Mouse (Mus musculus) limb, embryonic 11.5 days (tissue): ENCODE data around the gene Wbp2. TPM values are rescaled to one million over a fixed set of nuclear protein-coding genes. Genes with fewer than 3 reads are reported as not detected.

Experiments used
- ATAC-seq: fragments of 200-750 bp; cut with Nextera tagmentation; 2 replicates; pipeline ENCODE4 v1.8.0; 2017; ENCODE audit warnings: low read depth; ENCODE audit not compliant: insufficient number of reproducible peaks, low FRiP score, low TSS enrichment
- DNase-seq: peaks from one replicate; pipeline ENCODE4 v3.0.0-alpha.2; 2015; ENCODE audit warnings: low spot score
- H3K27ac ChIP-seq: fragments of 300-500 bp; sonication (generic); replicated peaks from 2 replicates; pipeline ENCODE4 v1.5.1; 2014; ENCODE audit warnings: low read depth, mild to moderate bottlenecking, low read length
- H3K27me3 ChIP-seq: fragments of 300-500 bp; sonication (generic); 2 replicates; pipeline ENCODE4 v1.6.1; 2014; ENCODE audit warnings: mild to moderate bottlenecking, low read length, mixed read lengths; ENCODE audit not compliant: control insufficient read depth, insufficient read depth
- H3K36me3 ChIP-seq: fragments of 300-500 bp; sonication (generic); 2 replicates; pipeline ENCODE4 v1.6.1; 2014; ENCODE audit warnings: mild to moderate bottlenecking, low read length, moderate library complexity, mixed read lengths; ENCODE audit not compliant: control insufficient read depth, insufficient read depth
- H3K4me1 ChIP-seq: fragments of 300-500 bp; sonication (generic); 2 replicates; pipeline ENCODE4 v1.6.1; 2014; ENCODE audit warnings: low read length, mixed read lengths; ENCODE audit not compliant: control insufficient read depth, insufficient read depth
- H3K4me2 ChIP-seq: fragments of 300-500 bp; sonication (generic); 2 replicates; pipeline ENCODE4 v1.6.1; 2014; ENCODE audit warnings: low read depth, mild to moderate bottlenecking, moderate library complexity; ENCODE audit not compliant: severe bottlenecking
- H3K4me3 ChIP-seq: fragments of 300-500 bp; sonication (generic); 2 replicates; pipeline ENCODE4 v1.5.1; 2014; ENCODE audit warnings: low read depth, low read length
- H3K9ac ChIP-seq: fragments of 300-500 bp; sonication (generic); 2 replicates; pipeline ENCODE4 v1.6.1; 2014; ENCODE audit warnings: mild to moderate bottlenecking, low read length
- H3K9me3 ChIP-seq: fragments of 300-500 bp; sonication (generic); 2 replicates; pipeline ENCODE4 v1.6.1; 2016; ENCODE audit warnings: low read length; ENCODE audit not compliant: control insufficient read depth
- WGBS: fragments of 180-500 bp; shearing (Covaris S2); extraction: QIAGEN DNeasy Blood & Tissue Kit; methylation state at CpG from one replicate; pipeline ENCODE4 v1.1.7; 2014; 5-methylcytosine and 5-hydroxymethylcytosine counted together
- polyA plus RNA-seq: library from polyadenylated mRNA; unstranded; fragments of >200 nt; fragmentation: Nextera tagmentation; extraction: Ambion mirVana; gene quantifications from 2 replicates; pipeline ENCODE4 v1.2.1, GENCODE M21; 2014

The Wbp2 gene
- polyA plus RNA-seq, 1 experiment from 2014 or later = 49.3 TPM

GRCm38 (mm10) chr11:116078221-116078620, 8.6 kb downstream of the Wbp2 start:
- peak; percentile 63 for DNase-seq
- no peak overlapping the region for H3K9ac ChIP-seq
- no peak overlapping the region; the same call in 1 of the 2 replicates for H3K27ac ChIP-seq
- H3K4me1 ChIP-seq = peaks cover 16% of the 10 kb centered on the region
- peak overlapping the region; percentile 53 for H3K4me2 ChIP-seq
- no peak for ATAC-seq
- H3K4me3 ChIP-seq = 0 out of 2 replicates have a peak overlapping the region, but pooled peaks have one; percentile 10
- WGBS = 10% methylated on average over 16 of the region's 16 CpGs
- peaks cover 14% of the 10 kb centered on the region for H3K36me3 ChIP-seq
- no peaks in the 10 kb centered on the region for H3K27me3 ChIP-seq
- H3K9me3 ChIP-seq = no peaks in the 10 kb centered on the region

- 0 out of 2 replicates have a peak within 1 kb of the TSS, but pooled peaks have one; percentile 10 for H3K4me3 ChIP-seq
- no peak within 1 kb of the TSS for H3K9ac ChIP-seq
- H3K9me3 ChIP-seq = no peaks in the 10 kb centered on the region
- ATAC-seq (no peak), DNase-seq (no peak)
- H3K27ac ChIP-seq = peak within 1 kb of the TSS; percentile 56; the same call in 1 of the 2 replicates
- peaks cover 16% of the 10 kb centered on the region for H3K4me1 ChIP-seq
- H3K27me3 ChIP-seq = no peaks in the 10 kb centered on the region
- H3K36me3 ChIP-seq = peaks cover 11% of the 10 kb centered on the region; the same call in 1 of the 2 replicates
- peak within 1 kb of the TSS; percentile 53 for H3K4me2 ChIP-seq
- 69% methylated on average over 22 of the region's 22 CpGs for WGBS
These were observed 9.2 kb downstream of the Wbp2 start, which contains the start of gene Unc13d for GRCm38 (mm10) chr11:116077446-116078204. Gene Unc13d, minus strand, starts transcription at chr11:116077961.

GRCm38 (mm10) chr11:116076836-116077235, 10.0 kb downstream of the Wbp2 start:
- WGBS = 83% methylated on average over 7 of the region's 7 CpGs
- peaks cover 11% of the 10 kb centered on the region; the same call in 1 of the 2 replicates for H3K36me3 ChIP-seq
- no peaks in the 10 kb centered on the region for H3K9me3 ChIP-seq
- H3K4me2 ChIP-seq = 0 out of 2 replicates have a peak overlapping the region, but pooled peaks have one; percentile 7
- H3K4me1 ChIP-seq = peaks cover 16% of the 10 kb centered on the region
- no peak overlapping the region for H3K9ac ChIP-seq
- no peak overlapping the region for H3K4me3 ChIP-seq
- no peaks in the 10 kb centered on the region for H3K27me3 ChIP-seq
- DNase-seq (no peak), ATAC-seq (no peak)
- no peak overlapping the region; the same call in 1 of the 2 replicates for H3K27ac ChIP-seq

GRCm38 (mm10) chr11:116076266-116076540, 10.6 kb downstream of the Wbp2 start:
- Histone ChIP-seq H3K9ac (no peak overlapping the region), H3K4me1 (peaks cover 16% of the 10 kb centered on the region), H3K9me3 (no peaks in the 10 kb centered on the region), H3K36me3 (peaks cover 11% of the 10 kb centered on the region; the same call in 1 of the 2 replicates), H3K27ac (no peak overlapping the region), H3K4me2 (no peak overlapping the region), H3K4me3 (no peak overlapping the region), H3K27me3 (no peaks in the 10 kb centered on the region)
- 49% methylated on average over 7 of the region's 7 CpGs for WGBS
- ATAC-seq (no peak), DNase-seq (no peak)

- Histone ChIP-seq H3K9ac (no peak overlapping the region), H3K27me3 (no peaks in the 10 kb centered on the region), H3K4me3 (no peak overlapping the region), H3K36me3 (peaks cover 9% of the 10 kb centered on the region; the same call in 1 of the 2 replicates), H3K4me2 (no peak overlapping the region), H3K4me1 (peaks cover 16% of the 10 kb centered on the region), H3K9me3 (no peaks in the 10 kb centered on the region), H3K27ac (no peak overlapping the region)
- ATAC-seq (no peak), DNase-seq (no peak)
- 57% methylated on average over 19 of the region's 20 CpGs for WGBS
These were observed 11.1 kb downstream of the Wbp2 start for GRCm38 (mm10) chr11:116075539-116076265.

GRCm38 (mm10) chr11:116074436-116074991, 12.3 kb downstream of the Wbp2 start:
- H3K4me3 ChIP-seq = no peak overlapping the region
- peaks cover 4% of the 10 kb centered on the region; the same call in 1 of the 2 replicates for H3K36me3 ChIP-seq
- ATAC-seq = no peak
- H3K27ac ChIP-seq = no peak overlapping the region
- DNase-seq = no peak
- no peaks in the 10 kb centered on the region for H3K27me3 ChIP-seq
- 66% methylated on average over 7 of the region's 7 CpGs for WGBS
- H3K4me2 ChIP-seq = no peak overlapping the region
- no peak overlapping the region for H3K9ac ChIP-seq
- peaks cover 14% of the 10 kb centered on the region for H3K4me1 ChIP-seq
- no peaks in the 10 kb centered on the region for H3K9me3 ChIP-seq

- ATAC-seq (no peak), DNase-seq (no peak)
- H3K9ac ChIP-seq = no peak overlapping the region
- 85% methylated on average over 3 of the region's 3 CpGs for WGBS
- H3K9me3 ChIP-seq = no peaks in the 10 kb centered on the region
- no peaks in the 10 kb centered on the region for H3K27me3 ChIP-seq
- H3K27ac ChIP-seq = no peak overlapping the region
- no peak overlapping the region for H3K4me3 ChIP-seq
- no peak overlapping the region for H3K4me2 ChIP-seq
- no peaks in the 10 kb centered on the region for H3K4me1 ChIP-seq
- H3K36me3 ChIP-seq = no peaks in the 10 kb centered on the region
These were observed 14.2 kb downstream of the Wbp2 start for GRCm38 (mm10) chr11:116072608-116073007.

- no peak for DNase-seq
These were observed 15.3 kb downstream of the Wbp2 start for GRCm38 (mm10) chr11:116071510-116071909.

More at GRCm38 (mm10) chr11:116071510-116071909, 15.3 kb downstream of the Wbp2 start:
- Histone ChIP-seq H3K27me3 (no peaks in the 10 kb centered on the region), H3K9me3 (no peaks in the 10 kb centered on the region), H3K9ac (no peak overlapping the region), H3K27ac (no peak overlapping the region), H3K4me3 (no peak overlapping the region), H3K4me1 (no peaks in the 10 kb centered on the region), H3K4me2 (no peak overlapping the region), H3K36me3 (no peaks in the 10 kb centered on the region)
- ATAC-seq = no peak
- 65% methylated on average over 5 of the region's 5 CpGs for WGBS
